Mouse (Mus musculus) testis, postnatal 14 days (tissue): ENCODE data around the gene Cemip.
A peak's percentile ranks its signal among the peaks of the same experiment; 100 is the strongest.

Source experiments
- DNase-seq: peaks from one replicate; pipeline ENCODE4 v3.0.0; 2021; ENCODE audit warnings: low spot score

Gene Cemip

GRCm38 (mm10) chr7:83966047-83966818 is 120.1 kb downstream of the Cemip start:
- DNase-seq, result peak; percentile 70

GRCm38 (mm10) chr7:83965181-83965580 is 121.1 kb downstream of the Cemip start:
- no peak for DNase-seq

- DNase-seq, result no peak
These were observed 133.8 kb downstream of the Cemip start for GRCm38 (mm10) chr7:83952511-83952910.

GRCm38 (mm10) chr7:83951327-83951726 is 135.0 kb downstream of the Cemip start:
- DNase-seq, result no peak

- DNase-seq, result no peak
These were observed 136.6 kb downstream of the Cemip start for GRCm38 (mm10) chr7:83949662-83950061.

GRCm38 (mm10) chr7:83948743-83949142 is 137.6 kb downstream of the Cemip start:
- DNase-seq, result no peak

GRCm38 (mm10) chr7:83941701-83942101 is 144.6 kb downstream of the Cemip start:
- DNase-seq, result no peak

- no peak for DNase-seq
These were observed 146.2 kb downstream of the Cemip start for GRCm38 (mm10) chr7:83940136-83940535.

- DNase-seq, result no peak
These were observed 147.1 kb downstream of the Cemip start for GRCm38 (mm10) chr7:83939017-83939721.

- no peak for DNase-seq
These were observed 164.7 kb downstream of the Cemip start for GRCm38 (mm10) chr7:83921637-83922036.

GRCm38 (mm10) chr7:83920241-83920640 is 166.1 kb downstream of the Cemip start:
- DNase-seq, result no peak

- peak; percentile 65 for DNase-seq
These were observed 171.7 kb downstream of the Cemip start for GRCm38 (mm10) chr7:83914566-83914965.

GRCm38 (mm10) chr7:83913995-83914394 is 172.3 kb downstream of the Cemip start:
- DNase-seq, result no peak

- DNase-seq, result no peak
These were observed 172.8 kb downstream of the Cemip start for GRCm38 (mm10) chr7:83913405-83913932.

- DNase-seq, result no peak
These were observed 174.4 kb downstream of the Cemip start for GRCm38 (mm10) chr7:83911909-83912308.

GRCm38 (mm10) chr7:83904831-83905230 is 181.5 kb downstream of the Cemip start:
- DNase-seq, result no peak

GRCm38 (mm10) chr7:83902296-83903145 is 183.8 kb downstream of the Cemip start:
- DNase-seq, result no peak

GRCm38 (mm10) chr7:83901425-83901824 is 184.9 kb downstream of the Cemip start:
- no peak for DNase-seq

- DNase-seq, result no peak
These were observed 185.8 kb downstream of the Cemip start for GRCm38 (mm10) chr7:83900519-83900918.

- no peak for DNase-seq
These were observed 188.0 kb downstream of the Cemip start for GRCm38 (mm10) chr7:83898267-83898666.

- DNase-seq, result no peak
These were observed 190.1 kb downstream of the Cemip start for GRCm38 (mm10) chr7:83896077-83896740.

GRCm38 (mm10) chr7:83894348-83894747 is 192.0 kb downstream of the Cemip start:
- no peak for DNase-seq
